ENCODE assay signal across 27 mouse cellular contexts in the genomic region with DNA sequence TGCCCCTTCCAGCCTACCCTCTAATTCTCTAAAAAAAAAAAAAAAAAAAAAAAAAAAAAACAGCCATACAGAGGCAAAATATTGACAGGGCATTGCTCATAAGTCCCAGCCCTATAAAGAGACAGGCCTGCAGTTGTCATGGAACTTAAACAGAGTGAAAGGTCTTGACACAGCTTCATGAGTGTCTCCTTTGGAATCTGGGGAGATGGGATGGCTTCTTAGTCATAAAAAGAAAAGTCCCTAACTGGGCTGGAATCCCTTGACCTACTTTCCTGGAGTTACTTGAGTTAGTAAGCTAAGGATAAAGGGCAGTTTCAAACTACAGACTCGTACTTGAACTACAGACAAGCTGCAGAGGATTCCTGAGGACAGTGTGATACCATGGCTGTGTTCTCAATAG.
"Had no signal": no experiment of that assay in that cellular context is flagged by ENCODE, and none has a peak within 500 bp of the region (broad histone marks: within the 10 kb centered on the region; RNA-seq: fewer than 3 reads in every experiment).

No protein-coding gene starts in this region.

- H3K4me3 ChIP-seq: heart, adult 2 months; heart, embryonic 13.5 days; heart, embryonic 15.5 days; hindbrain, embryonic 10.5 days; intestine, embryonic 15.5 days; layer of hippocampus, adult 2 months; limb, embryonic 13.5 days; limb, embryonic 15.5 days; liver, embryonic 12.5 days had no signal

- H3K9ac ChIP-seq: heart, embryonic 13.5 days; heart, embryonic 15.5 days; hindbrain, embryonic 14.5 days; intestine, embryonic 15.5 days; limb, embryonic 13.5 days; limb, embryonic 15.5 days; liver, embryonic 12.5 days; liver, embryonic 14.5 days had no signal

- H3K9me3 ChIP-seq: heart, embryonic 13.5 days; heart, embryonic 15.5 days; hindbrain, embryonic 10.5 days; intestine, embryonic 15.5 days; limb, embryonic 13.5 days; limb, embryonic 15.5 days; liver, embryonic 12.5 days had no signal

- H3K27me3 ChIP-seq: heart, embryonic 13.5 days; heart, embryonic 15.5 days; intestine, embryonic 15.5 days; limb, embryonic 13.5 days; limb, embryonic 15.5 days; liver, embryonic 12.5 days had no signal

- DNase-seq: gastrocnemius, postnatal 14 days; gastrocnemius, postnatal 36 days; heart, adult 11 months; heart, adult 2 months; heart, postnatal 14 days; heart, postnatal 4 days; kidney, adult 18-20 months; kidney, adult 8-10 months; kidney, postnatal 10 days; kidney, postnatal 25 days; kidney, postnatal 4 days; left cerebral cortex, postnatal 4 days; lung, adult 18-20 months had no signal

- H3K36me3 ChIP-seq: heart, embryonic 13.5 days; heart, embryonic 15.5 days; hindbrain, embryonic 10.5 days; intestine, embryonic 15.5 days; limb, embryonic 13.5 days; limb, embryonic 15.5 days; liver, embryonic 12.5 days had no signal

- H3K27ac ChIP-seq: heart, adult 2 months; heart, embryonic 13.5 days; heart, embryonic 15.5 days; hindbrain, embryonic 10.5 days; hindbrain, embryonic 14.5 days; intestine, embryonic 15.5 days; layer of hippocampus, adult 2 months; limb, embryonic 13.5 days; limb, embryonic 15.5 days; liver, embryonic 12.5 days; liver, embryonic 14.5 days had no signal

- ATAC-seq: hindbrain, embryonic 16.5 days; inflammation-experienced regulatory T-cells, adult 6 months; intestine, embryonic 15.5 days; intestine, postnatal 0 days; liver, embryonic 12.5 days had no signal

- H3K4me1 ChIP-seq: heart, embryonic 13.5 days; heart, embryonic 15.5 days; hindbrain, embryonic 10.5 days; intestine, embryonic 15.5 days; limb, embryonic 13.5 days; limb, embryonic 15.5 days; liver, embryonic 12.5 days had no signal

- H3K4me2 ChIP-seq: heart, embryonic 11.5 days; heart, embryonic 13.5 days; heart, embryonic 15.5 days; hindbrain, embryonic 14.5 days; intestine, embryonic 15.5 days; limb, embryonic 13.5 days; limb, embryonic 15.5 days; liver, embryonic 12.5 days had no signal
